In genomic region chr4:141306057-141306456, GRCm38 (mm10) we compare ENCODE assay signal across 16 mouse cellular contexts. TPM values are rescaled to one million over a fixed set of nuclear protein-coding genes. Genes with fewer than 3 reads are reported as not detected.
DNase-seq lines count a peak whose midpoint lies in the region; ATAC-seq and TF ChIP-seq lines count a peak whose summit lies in the region.
"Had no signal": no experiment of that assay in that cellular context is flagged by ENCODE, and none has a peak within 500 bp of the region (broad histone marks: within the 10 kb centered on the region; RNA-seq: fewer than 3 reads in every experiment).

No protein-coding gene starts in this region.

- 46% methylated on average over 8 of the region's 8 CpGs for WGBS in heart, embryonic 12.5 days
- 54% methylated on average over 8 of the region's 8 CpGs for WGBS in stomach, embryonic 16.5 days
- 59% methylated on average over 8 of the region's 8 CpGs for WGBS in stomach, postnatal 0 days
- WGBS in small intestine, adult 2 months, result 91% methylated on average over 8 of the region's 8 CpGs

- H3K4me3 ChIP-seq in heart, embryonic 12.5 days, result no peak overlapping the region
- H3K4me3 ChIP-seq in stomach, embryonic 16.5 days (replicated peaks; ENCODE audit: low read length), result no peak overlapping the region
- H3K4me3 ChIP-seq in stomach, postnatal 0 days (ENCODE audit: low read depth, low read length), result no peak overlapping the region
- peak overlapping the region; percentile 12 for H3K4me3 ChIP-seq in small intestine, adult 2 months (ENCODE audit: low read depth, low read length)
- H3K4me3 ChIP-seq: layer of hippocampus, adult 2 months had no signal

- intact Hi-C loops in heart, postnatal 36 days (cut with DNase I), result no loop called here
- intact Hi-C loops in left cerebral cortex, postnatal 4 days (cut with DNase I), result no loop called here
- intact Hi-C loops in left cerebral cortex, postnatal 10 days (cut with DNase I), result no loop called here

- DNase-seq in heart, postnatal 36 days, result no peak
- DNase-seq in left cerebral cortex, postnatal 4 days, result peak; percentile 40
- no peak for DNase-seq in left cerebral cortex, postnatal 10 days (ENCODE audit: extremely low spot score in 1 of 2, low spot score in 2 of 2)
- DNase-seq in stomach, postnatal 0 days (ENCODE audit: low spot score), result no peak
- DNase-seq in right cerebral cortex, postnatal 4 days, result no peak
- DNase-seq: B cell, adult 2 months; cerebellum, adult 2 months; right cerebral cortex, postnatal 25 days; thymus, postnatal 4 days had no signal

- H3K27me3 ChIP-seq in heart, embryonic 12.5 days (replicated peaks), result no peaks in the 10 kb centered on the region
- peaks cover 5% of the 10 kb centered on the region; the same call in 1 of the 2 replicates for H3K27me3 ChIP-seq in stomach, embryonic 16.5 days (ENCODE audit: control insufficient read depth, insufficient read depth, low read length)
- H3K27me3 ChIP-seq in stomach, postnatal 0 days (ENCODE audit: control insufficient read depth, insufficient read depth, low read length), result no peaks in the 10 kb centered on the region
- H3K27me3 ChIP-seq in small intestine, adult 2 months (ENCODE audit: control insufficient read depth, insufficient read depth, low read length), result no peaks in the 10 kb centered on the region

- TF ChIP-seq CTCF in stomach, postnatal 0 days (IDR thresholded peaks at IDR 0.05; ENCODE audit: low read depth), result no peak
- no peak for TF ChIP-seq CTCF in small intestine, adult 2 months (IDR thresholded peaks at IDR 0.05; ENCODE audit: extremely low read depth, insufficient read length, insufficient replicate concordance, low read depth, low read length)

- peaks cover 82% of the 10 kb centered on the region for H3K4me1 ChIP-seq in heart, embryonic 12.5 days (replicated peaks)
- peaks cover 47% of the 10 kb centered on the region for H3K4me1 ChIP-seq in stomach, embryonic 16.5 days (ENCODE audit: control insufficient read depth, insufficient read depth, low read length)
- H3K4me1 ChIP-seq in stomach, postnatal 0 days (replicated peaks; ENCODE audit: control insufficient read depth, insufficient read depth), result peaks cover 10% of the 10 kb centered on the region
- peaks cover 29% of the 10 kb centered on the region for H3K4me1 ChIP-seq in small intestine, adult 2 months (ENCODE audit: control insufficient read depth, insufficient read depth, insufficient read length, low read length)

- no peak for ATAC-seq in heart, embryonic 12.5 days (ENCODE audit: insufficient number of reproducible peaks, low FRiP score)
- ATAC-seq in stomach, embryonic 16.5 days (ENCODE audit: insufficient read depth, low FRiP score), result no peak
- no peak for ATAC-seq in stomach, postnatal 0 days (ENCODE audit: low FRiP score, low TSS enrichment)
- ATAC-seq: inflammation-experienced regulatory T-cells, adult 6 months had no signal

- TF ChIP-seq EP300 in stomach, postnatal 0 days (optimal IDR thresholded peaks at IDR 0.05), result no peak

- no peak for TF ChIP-seq POLR2A in small intestine, adult 2 months (IDR thresholded peaks at IDR 0.05; ENCODE audit: low read depth, low read length)

- peak overlapping the region; percentile 8; the same call in 1 of the 2 replicates for H3K4me2 ChIP-seq in heart, embryonic 12.5 days
- 0 out of 2 replicates have a peak overlapping the region, but pooled peaks have one; percentile 4 for H3K4me2 ChIP-seq in stomach, embryonic 16.5 days (ENCODE audit: low read depth, low read length)
- H3K4me2 ChIP-seq in stomach, postnatal 0 days (replicated peaks; ENCODE audit: low read depth), result no peak overlapping the region
- H3K4me2 ChIP-seq: heart, embryonic 11.5 days had no signal

- H3K9me3 ChIP-seq in heart, embryonic 12.5 days (replicated peaks), result no peaks in the 10 kb centered on the region
- no peaks in the 10 kb centered on the region for H3K9me3 ChIP-seq in stomach, embryonic 16.5 days (replicated peaks; ENCODE audit: control insufficient read depth, low read length)
- H3K9me3 ChIP-seq in stomach, postnatal 0 days (ENCODE audit: control insufficient read depth, low read length), result no peaks in the 10 kb centered on the region

- no peak overlapping the region for H3K27ac ChIP-seq in heart, embryonic 12.5 days (ENCODE audit: poor library complexity, severe bottlenecking)
- H3K27ac ChIP-seq in stomach, embryonic 16.5 days (ENCODE audit: low read length), result no peak overlapping the region
- H3K27ac ChIP-seq in stomach, postnatal 0 days (replicated peaks), result no peak overlapping the region
- no peak overlapping the region for H3K27ac ChIP-seq in small intestine, adult 2 months (ENCODE audit: insufficient read depth, low read depth, low read length)
- H3K27ac ChIP-seq: layer of hippocampus, adult 2 months; liver, embryonic 14.5 days had no signal

- H3K9ac ChIP-seq in heart, embryonic 12.5 days, result peak overlapping the region; percentile 28; the same call in 1 of the 2 replicates
- peak overlapping the region; percentile 23; the same call in 1 of the 2 replicates for H3K9ac ChIP-seq in stomach, embryonic 16.5 days (ENCODE audit: low read length)
- no peak overlapping the region; the same call in 1 of the 2 replicates for H3K9ac ChIP-seq in stomach, postnatal 0 days (ENCODE audit: low read length)
- H3K9ac ChIP-seq: liver, embryonic 14.5 days had no signal

- peaks cover 16% of the 10 kb centered on the region for H3K36me3 ChIP-seq in heart, embryonic 12.5 days
- no peaks in the 10 kb centered on the region for H3K36me3 ChIP-seq in stomach, embryonic 16.5 days (ENCODE audit: control insufficient read depth, insufficient read depth, low read length)
- no peaks in the 10 kb centered on the region; the same call in 1 of the 2 replicates for H3K36me3 ChIP-seq in stomach, postnatal 0 days (ENCODE audit: control insufficient read depth, insufficient read depth, low read length)
- H3K36me3 ChIP-seq in small intestine, adult 2 months (ENCODE audit: control insufficient read depth, insufficient read depth, low read length), result peaks cover 30% of the 10 kb centered on the region

RNA-seq across cellular contexts. Expression of gene Epha2, which starts 5.0 kb away (rescaled TPM):
- polyA plus RNA-seq in heart, embryonic 12.5 days (2016; fragmentation: Nextera tagmentation; extraction: Ambion mirVana), result 5.3 and 6.1 TPM in 2 replicates
- 1 to 10 TPM; 5.4 to 7.0 TPM for total RNA-seq in heart, postnatal 36 days (2021)
- total RNA-seq in left cerebral cortex, postnatal 4 days (2021), result 1 to 10 TPM; 1.6 TPM
- 1 to 10 TPM; 1.9 TPM for total RNA-seq in left cerebral cortex, postnatal 10 days (2021)
- polyA plus RNA-seq in stomach, embryonic 16.5 days (2015; fragmentation: Nextera tagmentation; extraction: Ambion mirVana), result 9.5 and 12.1 TPM in 2 replicates
- 3.9 and 4.9 TPM in 2 replicates for polyA plus RNA-seq in stomach, postnatal 0 days (2015; fragmentation: Nextera tagmentation; extraction: Ambion mirVana)
- polyA plus RNA-seq in small intestine, adult 2 months (2012; rRNA removed), result 28.3 and 86.3 TPM in 2 replicates
- polyA plus RNA-seq: inflammation-experienced regulatory T-cells, adult 6 months had no signal
